Mouse (Mus musculus) liver, adult 2 months (tissue): ENCODE data around the gene Gpc6.

Source experiments
- CTCF ChIP-seq: fragments of 200-500 bp; IDR thresholded peaks from 2 replicates; pipeline ENCODE4 v1.5.1; 2011; ENCODE audit warnings: low read depth, low read length, control low read depth
- POLR2A ChIP-seq: fragments of 200-500 bp; IDR thresholded peaks from 2 replicates; pipeline ENCODE4 v1.6.1; 2011; ENCODE audit warnings: low read length, control low read depth; ENCODE audit not compliant: insufficient read depth; ENCODE audit errors: extremely low read depth

GRCm38 (mm10) chr14:117972576-117972975 lies 1047.5 kb downstream of the Gpc6 start:
- TF ChIP-seq CTCF (no peak), POLR2A (no peak)
